9 mouse cellular contexts compared by ENCODE assay signal in genomic region chr4:128899332-128899731, GRCm38 (mm10). TPM values are rescaled to one million over a fixed set of nuclear protein-coding genes. Genes with fewer than 3 reads are reported as not detected.
DNase-seq lines count a peak whose midpoint lies in the region; ATAC-seq and TF ChIP-seq lines count a peak whose summit lies in the region.
"Had no signal": no experiment of that assay in that cellular context is flagged by ENCODE, and none has a peak within 500 bp of the region (broad histone marks: within the 10 kb centered on the region; RNA-seq: fewer than 3 reads in every experiment).

No protein-coding gene starts in this region.

- peaks cover 15% of the 10 kb centered on the region for H3K4me1 ChIP-seq in forebrain, embryonic 14.5 days (ENCODE audit: control insufficient read depth, insufficient read depth, low read length)
- H3K4me1 ChIP-seq in liver, postnatal 0 days (ENCODE audit: insufficient read depth) = no peaks in the 10 kb centered on the region
- H3K4me1 ChIP-seq in olfactory bulb, adult 2 months (ENCODE audit: control insufficient read depth, insufficient read depth, low read length) = peaks cover 43% of the 10 kb centered on the region

- H3K9me3 ChIP-seq in forebrain, embryonic 14.5 days (replicated peaks; ENCODE audit: control insufficient read depth, low read length) = no peaks in the 10 kb centered on the region
- H3K9me3 ChIP-seq in liver, postnatal 0 days (ENCODE audit: low read length) = no peaks in the 10 kb centered on the region

- peak; percentile 94 for ATAC-seq in forebrain, embryonic 14.5 days
- ATAC-seq in liver, postnatal 0 days = no peak

- H3K4me3 ChIP-seq in forebrain, embryonic 14.5 days (ENCODE audit: low read depth, low read length) = no peak overlapping the region
- H3K4me3 ChIP-seq in liver, postnatal 0 days (ENCODE audit: low read depth, low read length) = no peak overlapping the region
- no peak overlapping the region for H3K4me3 ChIP-seq in olfactory bulb, adult 2 months (ENCODE audit: insufficient read depth, low read depth, low read length)
- H3K4me3 ChIP-seq: erythroblast, embryonic 14.5 days had no signal

- no peak for TF ChIP-seq EP300 in liver, postnatal 0 days (IDR thresholded peaks at IDR 0.05; ENCODE audit: low read depth)

- peak overlapping the region; percentile 58 for H3K9ac ChIP-seq in forebrain, embryonic 14.5 days (ENCODE audit: low read length)
- no peak overlapping the region for H3K9ac ChIP-seq in liver, postnatal 0 days (replicated peaks)

- H3K4me2 ChIP-seq in forebrain, embryonic 14.5 days (ENCODE audit: low read length) = peak overlapping the region; percentile 16; the same call in 1 of the 2 replicates
- H3K4me2 ChIP-seq in liver, postnatal 0 days (ENCODE audit: low read depth, low read length) = no peak overlapping the region

- no peak for TF ChIP-seq CTCF in liver, postnatal 0 days (IDR thresholded peaks at IDR 0.05; ENCODE audit: low read depth)
- no peak for TF ChIP-seq CTCF in olfactory bulb, adult 2 months (IDR thresholded peaks at IDR 0.05; ENCODE audit: insufficient read depth, low read depth, low read length)

- peak overlapping the region; percentile 90 for H3K27ac ChIP-seq in forebrain, embryonic 14.5 days (ENCODE audit: low read depth, low read length)
- H3K27ac ChIP-seq in liver, postnatal 0 days (ENCODE audit: low read depth) = no peak overlapping the region
- H3K27ac ChIP-seq in olfactory bulb, adult 2 months (ENCODE audit: insufficient read depth, low read depth, low read length) = peak overlapping the region; percentile 93

- H3K27me3 ChIP-seq in forebrain, embryonic 14.5 days (replicated peaks; ENCODE audit: control insufficient read depth, insufficient read depth, low read length) = no peaks in the 10 kb centered on the region
- no peaks in the 10 kb centered on the region for H3K27me3 ChIP-seq in liver, postnatal 0 days (ENCODE audit: insufficient read depth, low read length)

- peak; percentile 25 for DNase-seq in thymus, postnatal 4 days
- no peak for DNase-seq in thymus, postnatal 36 days
- peak; percentile 96 for DNase-seq in forebrain, embryonic 14.5 days (ENCODE audit: low spot score)
- DNase-seq in heart, postnatal 36 days = peak; percentile 56 to 79
- peak; percentile 92 to 94 for DNase-seq in kidney, postnatal 4 days
- DNase-seq in liver, postnatal 0 days = peak; percentile 45
- no peak for DNase-seq in adipocyte (ENCODE audit: low spot score)

- 0% methylated on average over 6 of the region's 6 CpGs for WGBS in forebrain, embryonic 14.5 days
- 42% methylated on average over 6 of the region's 6 CpGs for WGBS in liver, postnatal 0 days (ENCODE audit: insufficient replicate concordance)
- WGBS in olfactory bulb, adult 2 months = 3% methylated on average over 6 of the region's 6 CpGs

- intact Hi-C loops in heart, postnatal 36 days (cut with DNase I) = no loop called here

- TF ChIP-seq POLR2A in olfactory bulb, adult 2 months (IDR thresholded peaks at IDR 0.05; ENCODE audit: insufficient read depth, low read depth, low read length) = no peak; the same call in 1 of the 2 replicates

- H3K36me3 ChIP-seq in forebrain, embryonic 14.5 days (ENCODE audit: control insufficient read depth, insufficient read depth, low read length) = 0 out of 2 replicates have a peak, but pooled peaks cover 6% of the 10 kb centered on the region
- no peaks in the 10 kb centered on the region for H3K36me3 ChIP-seq in liver, postnatal 0 days (replicated peaks; ENCODE audit: insufficient read depth, low read length)

RNA-seq across cellular contexts. Expression of gene Trim62, which starts 16.0 kb away (rescaled TPM):
- 9.3 and 10.5 TPM in 2 replicates for polyA plus RNA-seq in forebrain, embryonic 14.5 days (2014; fragmentation: Nextera tagmentation; extraction: Ambion mirVana)
- 1 to 10 TPM; 1.5 to 2.1 TPM for total RNA-seq in heart, postnatal 36 days (2021)
- 0.26 and 0.32 TPM in 2 replicates for polyA plus RNA-seq in liver, postnatal 0 days (2015; fragmentation: Nextera tagmentation; extraction: Ambion mirVana)
- polyA plus RNA-seq in olfactory bulb, adult 2 months (2012; ENCODE audit: insufficient read depth, insufficient read length, low replicate concordance, missing spikeins) = not detected in 2 replicates
- polyA plus RNA-seq: erythroblast, embryonic 14.5 days had no signal

Comparison
In these comparisons a context has a peak if more than half of its experiments do, and no peak if none do; other contexts are left out.
1. DNase-seq: peak in thymus, postnatal 4 days (single experiment), forebrain, embryonic 14.5 days (single experiment), heart, postnatal 36 days (2 of 2), kidney, postnatal 4 days (2 of 2) and liver, postnatal 0 days (single experiment); none in thymus, postnatal 36 days (0 of 2) and adipocyte (single experiment).